Mouse (Mus musculus) macrophage (primary cell): ENCODE data around the gene Bpifb2. TPM values are rescaled to one million over a fixed set of nuclear protein-coding genes. Genes with fewer than 3 reads are reported as not detected.

ENCODE experiments used
- H3K27ac ChIP-seq: fragments of 350-480 bp; formaldehyde crosslinking; 2 replicates; pipeline ENCODE4 v1.9.0; 2021
- H3K36me3 ChIP-seq: fragments of 350-480 bp; formaldehyde crosslinking; 2 replicates; pipeline ENCODE4 v1.9.0; 2021; ENCODE audit errors: inconsistent target
- H3K4me3 ChIP-seq: fragments of 350-480 bp; formaldehyde crosslinking; 2 replicates; pipeline ENCODE4 v1.9.0; 2021; ENCODE audit errors: inconsistent target
- H3K79me2 ChIP-seq: fragments of 350-480 bp; formaldehyde crosslinking; 2 replicates; pipeline ENCODE4 v1.9.0; 2021; ENCODE audit errors: inconsistent target
- WGBS: methylation state at CpG from one replicate; pipeline ENCODE4 v1.1.7; 2026; ENCODE audit warnings: inconsistent platforms; ENCODE audit not compliant: missing documents; 5-methylcytosine and 5-hydroxymethylcytosine counted together
- polyA plus RNA-seq: library from polyadenylated mRNA; stranded (reverse); fragments of 250-400 nt; gene quantifications from 3 replicates; pipeline ENCODE4 v1.2.4, GENCODE M21; 2018; ENCODE audit warnings: inconsistent platforms

Gene Bpifb2
- polyA plus RNA-seq, 1 experiment from 2014 or later = not detected

GRCm38 (mm10) chr2:153899111-153899510, 24.3 kb downstream of the Bpifb2 start:
- H3K27ac ChIP-seq = no peak overlapping the region
- H3K36me3 ChIP-seq = no peaks in the 10 kb centered on the region
- H3K4me3 ChIP-seq = no peak overlapping the region
- H3K79me2 ChIP-seq = no peaks in the 10 kb centered on the region
- 92% methylated on average over 5 of the region's 5 CpGs for WGBS

GRCm38 (mm10) chr2:153900088-153900487, 25.2 kb downstream of the Bpifb2 start, which contains the start of gene Bpifb6:
Gene Bpifb6, plus strand, starts transcription at chr2:153900388.
- 88% methylated on average over 4 of the region's 4 CpGs for WGBS
- Histone ChIP-seq H3K79me2 (no peaks in the 10 kb centered on the region), H3K4me3 (no peak within 1 kb of the TSS), H3K36me3 (no peaks in the 10 kb centered on the region), H3K27ac (no peak within 1 kb of the TSS)

- no peak overlapping the region for H3K4me3 ChIP-seq
- no peak overlapping the region for H3K27ac ChIP-seq
- H3K36me3 ChIP-seq = no peaks in the 10 kb centered on the region
- 77% methylated on average over 6 of the region's 6 CpGs for WGBS
- H3K79me2 ChIP-seq = no peaks in the 10 kb centered on the region
Measured at GRCm38 (mm10) chr2:153902726-153903125, 27.9 kb downstream of the Bpifb2 start.

GRCm38 (mm10) chr2:153906626-153907025, 31.8 kb downstream of the Bpifb2 start:
- Histone ChIP-seq H3K79me2 (no peaks in the 10 kb centered on the region), H3K36me3 (no peaks in the 10 kb centered on the region), H3K27ac (no peak overlapping the region), H3K4me3 (no peak overlapping the region)
- WGBS = 89% methylated on average over 4 of the region's 4 CpGs

GRCm38 (mm10) chr2:153914151-153914550, 39.3 kb downstream of the Bpifb2 start:
- Histone ChIP-seq H3K4me3 (no peak overlapping the region), H3K36me3 (no peaks in the 10 kb centered on the region), H3K79me2 (no peaks in the 10 kb centered on the region), H3K27ac (no peak overlapping the region)
- 13% methylated on average over 5 of the region's 5 CpGs for WGBS

GRCm38 (mm10) chr2:153917930-153918329, 43.1 kb downstream of the Bpifb2 start, which contains the start of gene Bpifb3:
Gene Bpifb3, plus strand, starts transcription at chr2:153918230.
- H3K79me2 ChIP-seq = no peaks in the 10 kb centered on the region
- H3K27ac ChIP-seq = no peak within 1 kb of the TSS
- WGBS = 91% methylated on average over 8 of the region's 8 CpGs
- H3K4me3 ChIP-seq = no peak within 1 kb of the TSS
- H3K36me3 ChIP-seq = no peaks in the 10 kb centered on the region

GRCm38 (mm10) chr2:153921246-153921645, 46.4 kb downstream of the Bpifb2 start:
- Histone ChIP-seq H3K36me3 (no peaks in the 10 kb centered on the region), H3K27ac (no peak overlapping the region), H3K4me3 (no peak overlapping the region), H3K79me2 (no peaks in the 10 kb centered on the region)
- 84% methylated on average over 6 of the region's 6 CpGs for WGBS

- Histone ChIP-seq H3K4me3 (no peak overlapping the region), H3K36me3 (no peaks in the 10 kb centered on the region), H3K79me2 (no peaks in the 10 kb centered on the region), H3K27ac (no peak overlapping the region)
- 41% methylated on average over 3 of the region's 3 CpGs for WGBS
Measured at GRCm38 (mm10) chr2:153929871-153930413, 55.1 kb downstream of the Bpifb2 start.

GRCm38 (mm10) chr2:153931125-153931524, 56.3 kb downstream of the Bpifb2 start:
- 89% methylated on average over 6 of the region's 6 CpGs for WGBS
- H3K27ac ChIP-seq = no peak overlapping the region
- no peaks in the 10 kb centered on the region for H3K36me3 ChIP-seq
- no peaks in the 10 kb centered on the region for H3K79me2 ChIP-seq
- H3K4me3 ChIP-seq = no peak overlapping the region

GRCm38 (mm10) chr2:153933311-153933710, 58.5 kb downstream of the Bpifb2 start:
- WGBS = 86% methylated on average over 6 of the region's 6 CpGs
- H3K4me3 ChIP-seq = no peak overlapping the region
- H3K36me3 ChIP-seq = no peaks in the 10 kb centered on the region

GRCm38 (mm10) chr2:153935348-153935747, 60.5 kb downstream of the Bpifb2 start:
- 86% methylated on average over 6 of the region's 6 CpGs for WGBS
- no peak overlapping the region for H3K4me3 ChIP-seq
- no peaks in the 10 kb centered on the region for H3K36me3 ChIP-seq
- H3K27ac ChIP-seq = no peak overlapping the region
- H3K79me2 ChIP-seq = no peaks in the 10 kb centered on the region

More at GRCm38 (mm10) chr2:153933311-153933710, 58.5 kb downstream of the Bpifb2 start:
- H3K27ac ChIP-seq = no peak overlapping the region
- no peaks in the 10 kb centered on the region for H3K79me2 ChIP-seq

- H3K79me2 ChIP-seq = no peaks in the 10 kb centered on the region
- WGBS = 3% methylated on average over 5 of the region's 5 CpGs
Measured at GRCm38 (mm10) chr2:153937843-153938242, 63.0 kb downstream of the Bpifb2 start, which contains the start of gene Bpifb4. Gene Bpifb4, plus strand, starts transcription at chr2:153938212.

GRCm38 (mm10) chr2:153943537-153943936, 68.7 kb downstream of the Bpifb2 start:
- Histone ChIP-seq H3K27ac (no peak overlapping the region), H3K79me2 (no peaks in the 10 kb centered on the region), H3K4me3 (no peak overlapping the region), H3K36me3 (no peaks in the 10 kb centered on the region)
- 29% methylated on average over 3 of the region's 3 CpGs for WGBS

More at GRCm38 (mm10) chr2:153937843-153938242, 63.0 kb downstream of the Bpifb2 start, which contains the start of gene Bpifb4:
- H3K36me3 ChIP-seq = no peaks in the 10 kb centered on the region
- H3K4me3 ChIP-seq = no peak within 1 kb of the TSS
- H3K27ac ChIP-seq = no peak within 1 kb of the TSS

- WGBS = 71% methylated on average over 8 of the region's 8 CpGs
- H3K27ac ChIP-seq = no peak overlapping the region
- no peak overlapping the region for H3K4me3 ChIP-seq
- no peaks in the 10 kb centered on the region for H3K79me2 ChIP-seq
- H3K36me3 ChIP-seq = no peaks in the 10 kb centered on the region
Measured at GRCm38 (mm10) chr2:153944567-153944966, 69.7 kb downstream of the Bpifb2 start.
